13 mouse cellular contexts compared by ENCODE assay signal in genomic region chr13:21840508-21840907, GRCm38 (mm10). TPM values are rescaled to one million over a fixed set of nuclear protein-coding genes. Genes with fewer than 3 reads are reported as not detected.
DNase-seq lines count a peak whose midpoint lies in the region; ATAC-seq and TF ChIP-seq lines count a peak whose summit lies in the region.
"Not testable (repeated sequence)": the region's sequence is repeated elsewhere in the genome, so short reads cannot be mapped to it uniquely, and the experiment has no call there.
"Had no signal": no experiment of that assay in that cellular context is flagged by ENCODE, and none has a peak within 500 bp of the region (broad histone marks: within the 10 kb centered on the region; RNA-seq: fewer than 3 reads in every experiment).

No protein-coding gene starts in this region.

- 0 out of 2 replicates have a peak, but pooled peaks have one; percentile 52 for ATAC-seq in embryonic facial prominence, embryonic 12.5 days (ENCODE audit: insufficient number of reproducible peaks, insufficient read depth, low FRiP score, low TSS enrichment)
- ATAC-seq in forebrain, embryonic 16.5 days = peak; percentile 76
- ATAC-seq in hindbrain, embryonic 11.5 days (ENCODE audit: low FRiP score) = peak; percentile 61
- ATAC-seq in intestine, embryonic 16.5 days = peak; percentile 82
- peak; percentile 74 for ATAC-seq in liver, embryonic 11.5 days (replicated peaks; ENCODE audit: low FRiP score)
- peak; percentile 81 for ATAC-seq in lung, postnatal 0 days
- 0 out of 2 replicates have a peak, but pooled peaks have one; percentile 65 for ATAC-seq in midbrain, postnatal 0 days (ENCODE audit: low FRiP score)
- ATAC-seq in stomach, embryonic 16.5 days (ENCODE audit: insufficient read depth, low FRiP score) = peak; percentile 80; the same call in 1 of the 2 replicates

- not testable (repeated sequence) for H3K9ac ChIP-seq in embryonic facial prominence, embryonic 12.5 days; forebrain, embryonic 16.5 days (replicated peaks; ENCODE audit: low read depth, low read length); hindbrain, embryonic 11.5 days (ENCODE audit: low read depth, low read length); intestine, embryonic 16.5 days (ENCODE audit: low read depth, low read length); liver, embryonic 11.5 days (ENCODE audit: low read depth, low read length); lung, postnatal 0 days (replicated peaks; ENCODE audit: low read depth); midbrain, postnatal 0 days (replicated peaks; ENCODE audit: low read length, poor library complexity, severe bottlenecking); stomach, embryonic 16.5 days (ENCODE audit: low read length)

- H3K4me1 ChIP-seq in embryonic facial prominence, embryonic 12.5 days; forebrain, embryonic 16.5 days (replicated peaks; ENCODE audit: control insufficient read depth, insufficient read depth, low read length); hindbrain, embryonic 11.5 days (replicated peaks; ENCODE audit: control insufficient read depth, insufficient read depth, low read length); intestine, embryonic 16.5 days (ENCODE audit: control insufficient read depth, insufficient read depth, low read length); liver, embryonic 11.5 days (replicated peaks; ENCODE audit: control insufficient read depth, insufficient read depth, low read length); lung, postnatal 0 days (ENCODE audit: insufficient read depth, low read depth, low read length); midbrain, postnatal 0 days (ENCODE audit: insufficient read depth, low read length); stomach, embryonic 16.5 days (ENCODE audit: control insufficient read depth, insufficient read depth, low read length): not testable (repeated sequence)

- DNase-seq in hindbrain, embryonic 11.5 days (ENCODE audit: low spot score); liver, embryonic 11.5 days (ENCODE audit: low spot score); lung, postnatal 0 days (ENCODE audit: low spot score); midbrain, postnatal 0 days (ENCODE audit: low spot score): not testable (repeated sequence)

- TF ChIP-seq EP300 in lung, postnatal 0 days (IDR thresholded peaks at IDR 0.05) = not testable (repeated sequence)

- no CpG with 5 or more reads among the region's 4 CpGs for WGBS in embryonic facial prominence, embryonic 12.5 days
- WGBS in forebrain, embryonic 16.5 days = no CpG with 5 or more reads among the region's 4 CpGs
- no CpG with 5 or more reads among the region's 4 CpGs for WGBS in hindbrain, embryonic 11.5 days
- no CpG with 5 or more reads among the region's 4 CpGs for WGBS in intestine, embryonic 16.5 days
- WGBS in liver, embryonic 11.5 days = no CpG with 5 or more reads among the region's 4 CpGs
- no CpG with 5 or more reads among the region's 4 CpGs for WGBS in lung, postnatal 0 days
- WGBS in midbrain, postnatal 0 days = no CpG with 5 or more reads among the region's 4 CpGs
- whole genome bisulfite sequencing in stomach, embryonic 16.5 days = no CpG with 5 or more reads among the region's 4 CpGs

- not testable (repeated sequence) for H3K4me3 ChIP-seq in embryonic facial prominence, embryonic 12.5 days; forebrain, embryonic 16.5 days (replicated peaks; ENCODE audit: low read length); hindbrain, embryonic 11.5 days (ENCODE audit: low read depth, low read length); intestine, embryonic 16.5 days (ENCODE audit: low read length); liver, embryonic 11.5 days (ENCODE audit: low read depth, low read length); lung, postnatal 0 days (ENCODE audit: low read depth, low read length); midbrain, postnatal 0 days (ENCODE audit: low read depth, low read length); stomach, embryonic 16.5 days (replicated peaks; ENCODE audit: low read length)

- TF ChIP-seq CTCF in lung, postnatal 0 days (IDR thresholded peaks at IDR 0.05); midbrain, postnatal 0 days (IDR thresholded peaks at IDR 0.05): not testable (repeated sequence)

- not testable (repeated sequence) for H3K27me3 ChIP-seq in embryonic facial prominence, embryonic 12.5 days; forebrain, embryonic 16.5 days (replicated peaks; ENCODE audit: control insufficient read depth, insufficient read depth, low read length); hindbrain, embryonic 11.5 days (ENCODE audit: control insufficient read depth, insufficient read depth, low read length); intestine, embryonic 16.5 days (replicated peaks; ENCODE audit: control insufficient read depth, insufficient read depth, low read length); liver, embryonic 11.5 days (replicated peaks; ENCODE audit: control insufficient read depth, insufficient read depth, low read length); lung, postnatal 0 days (replicated peaks; ENCODE audit: insufficient read depth, low read length); midbrain, postnatal 0 days (ENCODE audit: insufficient read depth, low read length); stomach, embryonic 16.5 days (ENCODE audit: control insufficient read depth, insufficient read depth, low read length)

- not testable (repeated sequence) for H3K9me3 ChIP-seq in embryonic facial prominence, embryonic 12.5 days; forebrain, embryonic 16.5 days (ENCODE audit: control insufficient read depth, low read length); hindbrain, embryonic 11.5 days (ENCODE audit: control insufficient read depth, low read length); intestine, embryonic 16.5 days (ENCODE audit: control insufficient read depth, low read length); liver, embryonic 11.5 days (ENCODE audit: control insufficient read depth, low read length); lung, postnatal 0 days (ENCODE audit: low read length); midbrain, postnatal 0 days (ENCODE audit: low read length); stomach, embryonic 16.5 days (replicated peaks; ENCODE audit: control insufficient read depth, low read length)

- not testable (repeated sequence) for H3K4me2 ChIP-seq in embryonic facial prominence, embryonic 12.5 days (replicated peaks); forebrain, embryonic 16.5 days (ENCODE audit: low read length); hindbrain, embryonic 11.5 days (replicated peaks; ENCODE audit: low read depth, low read length); intestine, embryonic 16.5 days (ENCODE audit: low read depth, low read length); liver, embryonic 11.5 days; lung, postnatal 0 days (replicated peaks; ENCODE audit: low read depth, low read length); midbrain, postnatal 0 days (ENCODE audit: low read depth, low read length, poor library complexity, severe bottlenecking); stomach, embryonic 16.5 days (ENCODE audit: low read depth, low read length)

- H3K36me3 ChIP-seq in embryonic facial prominence, embryonic 12.5 days; forebrain, embryonic 16.5 days (ENCODE audit: control insufficient read depth, insufficient read depth); hindbrain, embryonic 11.5 days (ENCODE audit: control insufficient read depth, insufficient read depth, low read length); intestine, embryonic 16.5 days (ENCODE audit: control insufficient read depth, insufficient read depth, low read length); liver, embryonic 11.5 days (ENCODE audit: control insufficient read depth, insufficient read depth, low read length); lung, postnatal 0 days (ENCODE audit: insufficient read depth, low read length); midbrain, postnatal 0 days (ENCODE audit: insufficient read depth, low read length); stomach, embryonic 16.5 days (ENCODE audit: control insufficient read depth, insufficient read depth, low read length): not testable (repeated sequence)

- not testable (repeated sequence) for H3K27ac ChIP-seq in embryonic facial prominence, embryonic 12.5 days; forebrain, embryonic 16.5 days (ENCODE audit: low read length); hindbrain, embryonic 11.5 days (ENCODE audit: low read depth, low read length); intestine, embryonic 16.5 days (ENCODE audit: low read length); liver, embryonic 11.5 days (ENCODE audit: low read depth, low read length); lung, postnatal 0 days (ENCODE audit: low read length); midbrain, postnatal 0 days (ENCODE audit: low read depth, low read length); stomach, embryonic 16.5 days (ENCODE audit: low read length)

RNA-seq across cellular contexts. Expression of gene Hist1h2br, which starts 7.0 kb away (rescaled TPM):
- polyA plus RNA-seq in embryonic facial prominence, embryonic 12.5 days (2016; fragmentation: Nextera tagmentation; extraction: Ambion mirVana) = 34.0 and 43.6 TPM in 2 replicates
- 7.8 and 8.3 TPM in 2 replicates for polyA plus RNA-seq in forebrain, embryonic 16.5 days (2015; fragmentation: Nextera tagmentation; extraction: Ambion mirVana)
- 18.1 and 18.6 TPM in 2 replicates for polyA plus RNA-seq in hindbrain, embryonic 11.5 days (2014; fragmentation: Nextera tagmentation; extraction: Ambion mirVana)
- 15.5 and 19.5 TPM in 2 replicates for polyA plus RNA-seq in intestine, embryonic 16.5 days (2015; fragmentation: Nextera tagmentation; extraction: Ambion mirVana)
- polyA plus RNA-seq in liver, embryonic 11.5 days (2014; fragmentation: Nextera tagmentation; extraction: Ambion mirVana) = 12.6 and 19.7 TPM in 2 replicates
- polyA plus RNA-seq in lung, postnatal 0 days (2015; fragmentation: Nextera tagmentation; extraction: Ambion mirVana) = 3.0 and 3.8 TPM in 2 replicates
- 112 and 283 TPM in 2 replicates for total RNA-seq in midbrain, postnatal 0 days (2014; rRNA removed)
- polyA plus RNA-seq in midbrain, postnatal 0 days (2015; fragmentation: Nextera tagmentation; extraction: Ambion mirVana) = 3.0 and 4.0 TPM in 2 replicates
- 11.8 and 18.5 TPM in 2 replicates for polyA plus RNA-seq in stomach, embryonic 16.5 days (2015; fragmentation: Nextera tagmentation; extraction: Ambion mirVana)

RNA-seq across cellular contexts. Expression of gene Hist1h2ap, which starts 7.2 kb away (rescaled TPM):
- polyA plus RNA-seq in embryonic facial prominence, embryonic 12.5 days (2016; fragmentation: Nextera tagmentation; extraction: Ambion mirVana) = 4,825 and 4,891 TPM in 2 replicates
- 1,189 and 1,296 TPM in 2 replicates for polyA plus RNA-seq in forebrain, embryonic 16.5 days (2015; fragmentation: Nextera tagmentation; extraction: Ambion mirVana)
- polyA plus RNA-seq in hindbrain, embryonic 11.5 days (2014; fragmentation: Nextera tagmentation; extraction: Ambion mirVana) = 4,676 and 4,856 TPM in 2 replicates
- 2,307 and 2,693 TPM in 2 replicates for polyA plus RNA-seq in intestine, embryonic 16.5 days (2015; fragmentation: Nextera tagmentation; extraction: Ambion mirVana)
- 4,759 and 5,033 TPM in 2 replicates for polyA plus RNA-seq in liver, embryonic 11.5 days (2014; fragmentation: Nextera tagmentation; extraction: Ambion mirVana)
- polyA plus RNA-seq in lung, postnatal 0 days (2015; fragmentation: Nextera tagmentation; extraction: Ambion mirVana) = 382 and 386 TPM in 2 replicates
- 409 and 620 TPM in 2 replicates for total RNA-seq in midbrain, postnatal 0 days (2014; rRNA removed)
- polyA plus RNA-seq in midbrain, postnatal 0 days (2015; fragmentation: Nextera tagmentation; extraction: Ambion mirVana) = 282 and 299 TPM in 2 replicates
- polyA plus RNA-seq in stomach, embryonic 16.5 days (2015; fragmentation: Nextera tagmentation; extraction: Ambion mirVana) = 1,905 and 2,657 TPM in 2 replicates

RNA-seq across cellular contexts. Expression of gene Hist1h4n, which starts 8.5 kb away (rescaled TPM):
- 18.0 and 19.5 TPM in 2 replicates for polyA plus RNA-seq in embryonic facial prominence, embryonic 12.5 days (2016; fragmentation: Nextera tagmentation; extraction: Ambion mirVana)
- polyA plus RNA-seq in forebrain, embryonic 16.5 days (2015; fragmentation: Nextera tagmentation; extraction: Ambion mirVana) = 5.9 and 6.4 TPM in 2 replicates
- 13.4 and 14.6 TPM in 2 replicates for polyA plus RNA-seq in hindbrain, embryonic 11.5 days (2014; fragmentation: Nextera tagmentation; extraction: Ambion mirVana)
- polyA plus RNA-seq in intestine, embryonic 16.5 days (2015; fragmentation: Nextera tagmentation; extraction: Ambion mirVana) = 5.7 and 9.6 TPM in 2 replicates
- 14.6 and 15.4 TPM in 2 replicates for polyA plus RNA-seq in liver, embryonic 11.5 days (2014; fragmentation: Nextera tagmentation; extraction: Ambion mirVana)
- polyA plus RNA-seq in lung, postnatal 0 days (2015; fragmentation: Nextera tagmentation; extraction: Ambion mirVana) = 4.6 and 6.0 TPM in 2 replicates
- 1,387 and 1,972 TPM in 2 replicates for total RNA-seq in midbrain, postnatal 0 days (2014; rRNA removed)
- polyA plus RNA-seq in midbrain, postnatal 0 days (2015; fragmentation: Nextera tagmentation; extraction: Ambion mirVana) = 1.7 and 2.3 TPM in 2 replicates
- polyA plus RNA-seq in stomach, embryonic 16.5 days (2015; fragmentation: Nextera tagmentation; extraction: Ambion mirVana) = 13.0 and 15.5 TPM in 2 replicates

RNA-seq across cellular contexts. Expression of gene Hist1h4m, which starts 29.0 kb away (rescaled TPM):
- polyA plus RNA-seq in embryonic facial prominence, embryonic 12.5 days (2016; fragmentation: Nextera tagmentation; extraction: Ambion mirVana) = not detected in 2 replicates
- polyA plus RNA-seq in forebrain, embryonic 16.5 days (2015; fragmentation: Nextera tagmentation; extraction: Ambion mirVana) = not detected in 2 replicates
- polyA plus RNA-seq in hindbrain, embryonic 11.5 days (2014; fragmentation: Nextera tagmentation; extraction: Ambion mirVana) = not detected in 2 replicates
- polyA plus RNA-seq in intestine, embryonic 16.5 days (2015; fragmentation: Nextera tagmentation; extraction: Ambion mirVana) = 1.0 TPM in 1 of 2 replicates, not detected in the other
- not detected in 2 replicates for polyA plus RNA-seq in liver, embryonic 11.5 days (2014; fragmentation: Nextera tagmentation; extraction: Ambion mirVana)
- polyA plus RNA-seq in lung, postnatal 0 days (2015; fragmentation: Nextera tagmentation; extraction: Ambion mirVana) = 0.90 TPM in 1 of 2 replicates, not detected in the other
- total RNA-seq in midbrain, postnatal 0 days (2014; rRNA removed) = 2.3 TPM in 1 of 2 replicates, not detected in the other
- polyA plus RNA-seq in midbrain, postnatal 0 days (2015; fragmentation: Nextera tagmentation; extraction: Ambion mirVana) = 1.8 TPM in 1 of 2 replicates, not detected in the other
- polyA plus RNA-seq in stomach, embryonic 16.5 days (2015; fragmentation: Nextera tagmentation; extraction: Ambion mirVana) = not detected in 2 replicates
- polyA plus RNA-seq: frontal cortex, adult 2 months; heart, embryonic 13.5 days; myocyte had no signal

RNA-seq across cellular contexts. Expression of gene Hist1h2ao, which starts 30.2 kb away (rescaled TPM):
- not detected in 2 replicates for polyA plus RNA-seq in embryonic facial prominence, embryonic 12.5 days (2016; fragmentation: Nextera tagmentation; extraction: Ambion mirVana)
- polyA plus RNA-seq in forebrain, embryonic 16.5 days (2015; fragmentation: Nextera tagmentation; extraction: Ambion mirVana) = not detected in 2 replicates
- polyA plus RNA-seq in hindbrain, embryonic 11.5 days (2014; fragmentation: Nextera tagmentation; extraction: Ambion mirVana) = 2.1 TPM in 1 of 2 replicates, not detected in the other
- not detected in 2 replicates for polyA plus RNA-seq in intestine, embryonic 16.5 days (2015; fragmentation: Nextera tagmentation; extraction: Ambion mirVana)
- polyA plus RNA-seq in liver, embryonic 11.5 days (2014; fragmentation: Nextera tagmentation; extraction: Ambion mirVana) = 2.2 TPM in 1 of 2 replicates, not detected in the other
- not detected in 2 replicates for polyA plus RNA-seq in lung, postnatal 0 days (2015; fragmentation: Nextera tagmentation; extraction: Ambion mirVana)
- total RNA-seq in midbrain, postnatal 0 days (2014; rRNA removed) = not detected in 2 replicates
- polyA plus RNA-seq in midbrain, postnatal 0 days (2015; fragmentation: Nextera tagmentation; extraction: Ambion mirVana) = not detected in 2 replicates
- 1.5 TPM in 1 of 2 replicates, not detected in the other for polyA plus RNA-seq in stomach, embryonic 16.5 days (2015; fragmentation: Nextera tagmentation; extraction: Ambion mirVana)
- total RNA-seq: left cerebral cortex, postnatal 4 days had no signal
- polyA plus RNA-seq: frontal cortex, adult 2 months; heart, embryonic 13.5 days; large intestine, adult 2 months; myocyte had no signal
